Mouse (Mus musculus): ENCODE measurements around the gene BC049762. TPM values are rescaled to one million over a fixed set of nuclear protein-coding genes. Genes with fewer than 3 reads are reported as not detected.

BC049762 gene
- total RNA-seq (2021), result not detected
- long read RNA-seq, experiment 1, result 0 reads
- long read RNA-seq, experiment 2, result 0 reads

GRCm38 (mm10) chr11:51262342-51263285 is at the start of gene BC049762:
TSS of gene BC049762 (minus strand) at chr11:51263046.
- DNase-seq (ENCODE audit: low spot score), result peak; percentile 99

DNA sequence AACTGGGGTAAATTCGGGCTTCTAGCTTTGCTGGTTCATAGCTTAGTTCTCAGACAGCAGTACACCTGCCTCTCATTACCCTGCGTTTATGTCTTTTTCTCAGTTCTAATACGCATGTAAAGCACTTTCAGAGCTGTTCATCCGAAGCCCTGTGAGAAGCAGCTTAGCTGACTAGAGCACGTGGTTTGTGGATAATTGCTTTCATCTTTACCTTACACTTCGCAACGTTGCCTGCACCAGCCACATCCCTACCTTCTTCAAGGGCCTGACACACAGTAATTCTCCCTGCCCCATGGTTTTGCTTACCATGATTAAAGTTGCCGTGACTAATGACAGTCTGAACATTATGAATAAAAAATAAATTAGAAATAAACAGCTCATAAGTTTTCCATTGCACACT is 49.0 kb upstream of the BC049762 start:
- no peak for DNase-seq (ENCODE audit: low spot score)

- DNase-seq (ENCODE audit: low spot score), result no peak
Measured at GRCm38 (mm10) chr11:51308306-51308705, 45.5 kb upstream of the BC049762 start.

DNA sequence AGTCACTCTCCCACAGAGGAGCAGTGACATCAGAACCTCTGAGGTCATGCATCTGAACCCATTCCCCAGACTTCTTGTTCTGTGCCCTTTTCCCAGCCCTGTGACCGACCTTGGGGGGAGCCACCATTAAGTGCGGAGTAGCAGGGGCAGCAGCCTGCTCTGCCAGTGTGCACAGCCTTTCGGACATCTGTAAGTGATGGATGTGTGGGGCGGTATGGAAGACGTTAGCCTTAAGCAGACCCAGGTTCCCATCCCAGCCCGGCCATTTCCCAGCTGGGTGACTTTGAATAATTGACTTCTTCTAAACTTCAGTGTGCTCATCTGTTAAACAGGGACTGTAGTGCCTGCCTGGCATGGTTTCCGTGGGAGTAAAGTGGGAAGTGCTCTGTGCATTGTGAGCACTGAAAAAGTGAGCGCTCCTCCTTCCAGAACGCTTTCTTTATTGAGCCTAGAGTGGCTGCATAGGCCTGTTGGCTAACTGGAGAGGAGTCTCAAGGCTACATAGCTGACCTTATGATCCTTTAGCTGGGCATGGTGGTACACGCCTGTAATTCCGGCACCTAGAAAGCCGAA is 41.2 kb upstream of the BC049762 start:
- no peak for DNase-seq (ENCODE audit: low spot score)

- DNase-seq (ENCODE audit: low spot score), result no peak
Measured at GRCm38 (mm10) chr11:51302396-51302795, 39.5 kb upstream of the BC049762 start.

GRCm38 (mm10) chr11:51298691-51299090 is 35.8 kb upstream of the BC049762 start:
- DNase-seq (ENCODE audit: low spot score), result no peak

GRCm38 (mm10) chr11:51295742-51296141 is 32.9 kb upstream of the BC049762 start:
- no peak for DNase-seq (ENCODE audit: low spot score)

DNA sequence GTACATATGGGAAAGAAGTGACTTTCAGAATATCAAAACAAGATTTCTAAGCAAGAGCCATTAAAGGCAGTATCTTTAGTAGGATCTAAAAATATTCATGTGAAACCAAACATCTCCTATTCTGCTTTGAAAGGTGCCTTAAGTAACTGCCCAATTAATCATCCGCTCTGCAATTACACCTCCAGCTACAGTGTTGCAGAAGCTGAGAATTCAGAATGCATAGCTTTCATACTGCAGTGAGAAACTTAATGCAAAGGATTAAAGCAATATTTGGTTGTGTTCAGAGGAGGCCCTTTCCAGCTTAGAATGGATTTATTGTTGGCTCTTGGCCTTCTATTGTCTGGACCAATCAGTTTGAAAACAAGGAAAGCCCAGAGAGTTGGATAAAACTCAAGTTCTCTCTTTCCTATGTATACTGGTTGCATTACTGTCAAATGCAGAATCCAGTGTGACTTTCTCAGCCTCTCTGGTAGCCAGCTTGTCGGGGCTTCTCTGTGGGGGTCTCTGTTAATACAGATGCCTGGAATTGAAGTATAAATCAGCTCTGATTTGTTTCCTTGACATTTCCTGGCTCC is 31.2 kb upstream of the BC049762 start:
- no peak for DNase-seq (ENCODE audit: low spot score)

- peak; percentile 23 for DNase-seq (ENCODE audit: low spot score)
Measured at GRCm38 (mm10) chr11:51290066-51290955, 27.5 kb upstream of the BC049762 start.

- DNase-seq (ENCODE audit: low spot score), result peak; percentile 74
Measured at GRCm38 (mm10) chr11:51289564-51290041, 26.8 kb upstream of the BC049762 start, which contains the start of gene Col23a1. TSS of gene Col23a1 (plus strand) at chr11:51289920.

DNA sequence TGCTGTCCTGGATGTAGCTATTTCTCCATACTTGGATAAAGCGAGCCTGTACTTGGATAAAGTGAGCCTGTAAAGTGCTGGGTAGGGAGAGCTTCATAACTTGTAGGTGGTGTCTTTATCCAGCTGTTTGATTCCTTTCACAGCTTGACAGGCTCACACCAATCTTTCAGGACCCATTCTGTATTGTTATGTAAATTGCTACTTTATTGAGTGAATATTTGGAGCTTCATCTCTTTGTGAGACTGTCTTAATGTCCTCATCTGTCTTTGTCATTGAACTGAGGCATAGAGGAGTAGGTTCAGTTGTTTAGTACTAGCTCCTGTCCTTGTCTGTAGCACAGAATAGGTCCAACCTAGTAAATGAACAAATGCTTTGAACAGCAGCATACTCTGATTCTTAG is 11.6 kb upstream of the BC049762 start:
- no peak for DNase-seq (ENCODE audit: low spot score)

DNA sequence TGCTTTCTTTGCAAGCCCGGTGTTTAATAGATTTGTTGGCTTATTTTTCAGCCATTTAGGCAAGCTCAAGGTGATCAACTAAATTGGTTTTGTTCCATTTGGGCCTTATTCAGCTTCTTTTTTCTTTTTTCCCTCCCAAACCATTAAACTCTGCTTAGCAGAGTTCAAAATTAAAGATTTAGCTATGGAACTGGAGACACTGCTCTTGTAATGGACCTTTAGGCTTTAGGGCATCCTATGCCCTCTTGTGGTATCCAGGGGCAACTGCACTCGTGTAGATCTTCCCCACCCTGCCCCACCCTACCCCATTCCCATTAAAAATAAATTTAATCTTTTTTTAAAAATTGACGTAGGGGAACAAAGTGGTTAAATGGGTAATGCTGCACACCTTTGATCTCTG is 2.5 kb upstream of the BC049762 start:
- DNase-seq (ENCODE audit: low spot score), result peak; percentile 35

GRCm38 (mm10) chr11:51264352-51264751 is 1.5 kb upstream of the BC049762 start:
- peak; percentile 52 for DNase-seq (ENCODE audit: low spot score)

DNA sequence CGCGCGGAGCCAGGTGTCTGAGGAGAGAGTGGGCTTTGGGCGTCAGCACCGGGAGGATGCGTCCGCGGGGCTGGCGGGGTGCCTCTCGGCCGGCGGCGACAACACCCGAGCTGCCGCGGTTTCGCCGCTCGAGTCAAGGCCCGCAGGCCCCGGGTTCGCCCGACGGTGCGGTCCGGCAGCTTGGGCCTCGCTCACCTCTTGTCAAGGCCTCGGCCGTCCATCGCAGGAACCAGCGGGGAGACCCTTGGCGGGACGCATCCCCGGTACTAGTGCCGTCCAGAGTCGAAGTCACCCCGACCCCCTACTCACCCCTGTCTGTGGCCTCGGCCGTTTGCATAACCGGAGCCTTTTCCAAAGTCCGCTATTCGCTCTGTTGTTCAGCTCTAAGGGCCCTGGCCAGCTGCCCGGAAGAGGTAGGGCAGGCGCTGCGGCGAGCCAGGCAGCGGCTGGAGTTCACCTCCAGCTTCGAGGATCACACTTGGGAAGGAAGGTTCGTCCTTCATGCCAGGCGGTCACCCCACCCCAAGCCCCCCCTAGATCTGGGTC is 513 bp upstream of the BC049762 start:
- peak; percentile 68 for DNase-seq (ENCODE audit: low spot score)

- no peak for DNase-seq (ENCODE audit: low spot score)
Measured at GRCm38 (mm10) chr11:51261680-51262219, 1.1 kb downstream of the BC049762 start, which contains the start of gene Clk4. TSS of gene Clk4 (plus strand) at chr11:51261730.

- DNase-seq (ENCODE audit: low spot score), result no peak
Measured at GRCm38 (mm10) chr11:51257006-51257405, 5.8 kb downstream of the BC049762 start.

DNA sequence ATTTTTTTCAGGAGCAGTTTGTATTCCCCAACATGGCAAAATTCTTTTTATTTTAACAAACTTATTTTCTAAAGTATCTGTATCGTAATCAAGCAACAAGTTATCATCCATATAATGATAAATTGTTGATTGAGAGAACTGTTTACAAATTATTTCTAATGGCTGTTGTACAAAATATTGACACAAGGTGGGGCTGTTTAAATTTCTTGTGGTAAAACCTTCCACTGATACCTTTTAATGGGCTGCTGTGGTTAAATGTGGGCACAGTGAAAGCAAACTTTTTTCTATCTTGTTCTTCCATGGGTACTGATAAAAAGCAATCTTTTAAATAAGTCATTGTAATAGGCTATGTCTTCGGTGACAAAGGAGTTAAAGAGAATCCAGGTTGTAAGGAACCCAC is 19.9 kb downstream of the BC049762 start:
- DNase-seq (ENCODE audit: low spot score), result no peak

DNA sequence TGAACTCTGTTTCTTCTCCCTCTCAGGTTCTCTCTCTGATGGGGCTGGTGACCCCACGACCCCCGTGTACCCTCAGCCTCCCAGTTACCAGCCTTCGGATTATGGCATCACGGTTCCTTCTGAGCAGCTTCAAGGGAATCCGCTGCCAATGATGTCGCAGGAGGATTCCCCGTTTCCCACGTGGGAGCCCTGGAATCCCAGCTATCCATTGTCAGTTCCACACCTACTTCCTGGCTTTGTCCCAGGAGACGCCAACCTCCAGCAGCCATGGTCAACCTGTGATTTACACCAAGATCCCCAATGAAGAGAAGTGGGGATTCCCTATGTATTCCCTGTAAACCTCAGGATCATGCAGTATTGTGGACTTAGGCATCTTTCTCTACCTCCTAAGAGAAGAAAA is 28.2 kb downstream of the BC049762 start:
- DNase-seq (ENCODE audit: low spot score), result no peak

- DNase-seq (ENCODE audit: low spot score), result no peak
Measured at GRCm38 (mm10) chr11:51227104-51227503, 35.7 kb downstream of the BC049762 start.

GRCm38 (mm10) chr11:51220308-51220707 is 42.5 kb downstream of the BC049762 start, which contains the start of gene Gm12569:
TSS of gene Gm12569 (plus strand) at chr11:51220473.
- no peak for DNase-seq (ENCODE audit: low spot score)

All from gastrocnemius, adult 18-20 months (tissue).